Mouse (Mus musculus) megakaryocyte, embryonic 14.5 days (primary cell): ENCODE data around the gene Nudt4.

Experiments
- FLI1 ChIP-seq: IDR thresholded peaks from 2 replicates; pipeline ENCODE4 v1.6.1; 2012; ENCODE audit warnings: low read length, inconsistent platforms, mixed read lengths
- GATA1 ChIP-seq: IDR thresholded peaks from 3 replicates; pipeline ENCODE4 v1.6.1; 2012; ENCODE audit warnings: mixed read lengths, low read length, inconsistent platforms, borderline replicate concordance

DNA sequence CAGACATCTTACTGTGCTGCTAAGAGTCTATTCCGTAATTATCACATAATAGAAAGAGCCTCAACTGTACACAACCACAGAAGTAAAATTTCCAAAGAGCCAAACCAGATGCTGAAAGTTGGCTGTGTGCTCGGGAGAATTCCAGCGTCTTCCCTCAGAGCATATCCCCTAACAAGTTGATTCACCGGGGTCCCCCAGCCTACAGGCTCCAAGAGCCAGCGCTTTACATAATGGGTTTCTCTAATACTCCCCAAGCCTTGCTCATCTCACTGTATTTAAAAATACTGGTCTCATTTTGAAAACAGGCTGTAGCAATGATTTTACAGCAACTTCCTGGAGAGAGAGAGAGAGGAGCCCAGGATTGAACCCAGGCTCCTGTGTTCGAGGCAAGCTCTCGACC lies 2.3 kb downstream of the Nudt4 start:
- TF ChIP-seq GATA1 = no peak
- TF ChIP-seq FLI1 = no peak
